Mouse (Mus musculus): ENCODE measurements around the gene Robo1. TPM values are rescaled to one million over a fixed set of nuclear protein-coding genes. Genes with fewer than 3 reads are reported as not detected.

Robo1 gene
- total RNA-seq, 2 experiments from 2014 or later = 50.3 to 55.6 TPM

GRCm38 (mm10) chr16:72615360-72615759 lies 307.3 kb downstream of the Robo1 start:
- no peak for TF ChIP-seq CTCF (IDR thresholded peaks at IDR 0.05)
- no peak overlapping the region for H3K4me3 ChIP-seq
- no peak for DNase-seq (ENCODE audit: extremely low spot score in 1 of 2, low spot score in 2 of 2)
- intact Hi-C loops (cut with DNase I) = loop anchor here (10.0 kb wide), 1 partner anchor 359 kb away; no protein-coding TSS in a partner anchor
- no peak overlapping the region for H3K27ac ChIP-seq

- no peak overlapping the region for H3K4me3 ChIP-seq
- TF ChIP-seq CTCF (IDR thresholded peaks at IDR 0.05) = no peak
- intact Hi-C loops (cut with DNase I) = no loop called here
- H3K27ac ChIP-seq = no peak overlapping the region
- DNase-seq (ENCODE audit: extremely low spot score in 1 of 2, low spot score in 2 of 2) = no peak
Observed at GRCm38 (mm10) chr16:72622371-72622770, 314.3 kb downstream of the Robo1 start.

GRCm38 (mm10) chr16:72622868-72623267 lies 314.8 kb downstream of the Robo1 start:
- no peak overlapping the region for H3K27ac ChIP-seq
- no peak overlapping the region for H3K4me3 ChIP-seq
- TF ChIP-seq CTCF (IDR thresholded peaks at IDR 0.05) = no peak
- DNase-seq (ENCODE audit: extremely low spot score in 1 of 2, low spot score in 2 of 2) = no peak
- intact Hi-C loops (cut with DNase I) = no loop called here

- TF ChIP-seq CTCF (IDR thresholded peaks at IDR 0.05) = no peak
- intact Hi-C loops (cut with DNase I) = no loop called here
- no peak overlapping the region for H3K4me3 ChIP-seq
- DNase-seq (ENCODE audit: extremely low spot score in 1 of 2, low spot score in 2 of 2) = no peak
- no peak overlapping the region for H3K27ac ChIP-seq
Observed at GRCm38 (mm10) chr16:72633846-72634245, 325.7 kb downstream of the Robo1 start.

- no peak overlapping the region for H3K27ac ChIP-seq
- H3K4me3 ChIP-seq = no peak overlapping the region
- no peak for TF ChIP-seq CTCF (IDR thresholded peaks at IDR 0.05)
- intact Hi-C loops (cut with DNase I) = no loop called here
- DNase-seq (ENCODE audit: extremely low spot score in 1 of 2, low spot score in 2 of 2) = no peak
Observed at GRCm38 (mm10) chr16:72639332-72639940, 331.3 kb downstream of the Robo1 start.

GRCm38 (mm10) chr16:72640932-72641811 lies 333.1 kb downstream of the Robo1 start:
- intact Hi-C loops (cut with DNase I) = no loop called here
- DNase-seq (ENCODE audit: extremely low spot score in 1 of 2, low spot score in 2 of 2) = no peak
- Histone ChIP-seq H3K27ac (no peak overlapping the region), H3K4me3 (no peak overlapping the region)
- no peak for TF ChIP-seq CTCF (IDR thresholded peaks at IDR 0.05)

GRCm38 (mm10) chr16:72645890-72646289 lies 337.8 kb downstream of the Robo1 start:
- intact Hi-C loops (cut with DNase I) = no loop called here
- Histone ChIP-seq H3K27ac (no peak overlapping the region), H3K4me3 (no peak overlapping the region)
- TF ChIP-seq CTCF (IDR thresholded peaks at IDR 0.05) = no peak
- DNase-seq (ENCODE audit: extremely low spot score in 1 of 2, low spot score in 2 of 2) = no peak

- Histone ChIP-seq H3K27ac (no peak overlapping the region), H3K4me3 (peak overlapping the region; percentile 29)
- intact Hi-C loops (cut with DNase I) = no loop called here
- peak in 1 of 2 experiments; percentile 20 for DNase-seq (ENCODE audit: extremely low spot score in 1 of 2, low spot score in 2 of 2)
- peak; percentile 53 for TF ChIP-seq CTCF (IDR thresholded peaks at IDR 0.05)
Observed at GRCm38 (mm10) chr16:72649314-72649713, 341.2 kb downstream of the Robo1 start.

GRCm38 (mm10) chr16:72655411-72655810 lies 347.3 kb downstream of the Robo1 start:
- intact Hi-C loops (cut with DNase I) = no loop called here

GRCm38 (mm10) chr16:72662837-72663350 lies 354.8 kb downstream of the Robo1 start:
- H3K27ac ChIP-seq = peak overlapping the region; percentile 92
- intact Hi-C loops (cut with DNase I) = loop anchor here (5.0 kb wide), 1 partner anchor 314 kb away; no protein-coding TSS in a partner anchor
- TF ChIP-seq CTCF (IDR thresholded peaks at IDR 0.05) = no peak
- peak; percentile 72 to 74 for DNase-seq (ENCODE audit: extremely low spot score in 1 of 2, low spot score in 2 of 2)
- peak overlapping the region; percentile 84 for H3K4me3 ChIP-seq

More at GRCm38 (mm10) chr16:72655411-72655810, 347.3 kb downstream of the Robo1 start:
- Histone ChIP-seq H3K27ac (no peak overlapping the region), H3K4me3 (no peak overlapping the region)
- TF ChIP-seq CTCF (IDR thresholded peaks at IDR 0.05) = no peak
- no peak for DNase-seq (ENCODE audit: extremely low spot score in 1 of 2, low spot score in 2 of 2)

GRCm38 (mm10) chr16:72663351-72664232 lies 355.5 kb downstream of the Robo1 start:
- peak overlapping the region; percentile 84 for H3K4me3 ChIP-seq
- peak; percentile 31 for TF ChIP-seq CTCF (IDR thresholded peaks at IDR 0.05)
- intact Hi-C loops (cut with DNase I) = loop anchor here (5.0 kb wide), 1 partner anchor 314 kb away; no protein-coding TSS in a partner anchor
- peak overlapping the region; percentile 92 for H3K27ac ChIP-seq
- peak; percentile 56 for DNase-seq (ENCODE audit: extremely low spot score in 1 of 2, low spot score in 2 of 2)

All from left cerebral cortex, adult 2 months (tissue).